Mouse (Mus musculus) neural tube, embryonic 11.5 days (tissue): ENCODE results near the gene Slit3. TPM values are rescaled to one million over a fixed set of nuclear protein-coding genes. Genes with fewer than 3 reads are reported as not detected.

Experiments
- ATAC-seq: fragments of 200-750 bp; cut with Nextera tagmentation; 2 replicates; pipeline ENCODE4 v1.8.0; 2017; ENCODE audit warnings: moderate number of reproducible peaks, mild to moderate bottlenecking, moderate TSS enrichment, moderate library complexity; ENCODE audit not compliant: insufficient read depth, low FRiP score, low TSS enrichment
- DNase-seq: peaks from one replicate; pipeline ENCODE4 v3.0.0-alpha.2; 2015; ENCODE audit warnings: low spot score
- H3K27ac ChIP-seq: fragments of 300-500 bp; sonication (generic); 2 replicates; pipeline ENCODE4 v1.5.1; 2014; ENCODE audit warnings: low read depth, mild to moderate bottlenecking, low read length
- H3K27me3 ChIP-seq: fragments of 300-500 bp; sonication (generic); 2 replicates; pipeline ENCODE4 v1.6.1; 2014; ENCODE audit warnings: mild to moderate bottlenecking, low read length, mixed read lengths; ENCODE audit not compliant: control insufficient read depth, insufficient read depth
- H3K36me3 ChIP-seq: fragments of 300-500 bp; sonication (generic); 2 replicates; pipeline ENCODE4 v1.6.1; 2014; ENCODE audit warnings: mild to moderate bottlenecking, low read length, moderate library complexity, mixed read lengths; ENCODE audit not compliant: control insufficient read depth, insufficient read depth
- H3K4me1 ChIP-seq: fragments of 300-500 bp; sonication (generic); 2 replicates; pipeline ENCODE4 v1.6.1; 2014; ENCODE audit warnings: low read length, mixed read lengths; ENCODE audit not compliant: control insufficient read depth, insufficient read depth
- H3K4me2 ChIP-seq: fragments of 300-500 bp; sonication (generic); 2 replicates; pipeline ENCODE4 v1.6.1; 2014; ENCODE audit warnings: low read depth, mild to moderate bottlenecking, moderate library complexity
- H3K4me3 ChIP-seq: fragments of 300-500 bp; sonication (generic); 2 replicates; pipeline ENCODE4 v1.5.1; 2014; ENCODE audit warnings: low read depth, low read length
- H3K9ac ChIP-seq: fragments of 300-500 bp; sonication (generic); 2 replicates; pipeline ENCODE4 v1.6.1; 2014; ENCODE audit warnings: mild to moderate bottlenecking, low read length
- H3K9me3 ChIP-seq: fragments of 300-500 bp; sonication (generic); 2 replicates; pipeline ENCODE4 v1.6.1; 2016; ENCODE audit warnings: low read length; ENCODE audit not compliant: control insufficient read depth
- WGBS: fragments of 180-500 bp; shearing (Covaris S2); extraction: QIAGEN DNeasy Blood & Tissue Kit; methylation state at CpG from one replicate; pipeline ENCODE4 v1.1.7; 2014; 5-methylcytosine and 5-hydroxymethylcytosine counted together
- polyA plus RNA-seq: library from polyadenylated mRNA; unstranded; fragments of >200 nt; fragmentation: Nextera tagmentation; extraction: Ambion mirVana; gene quantifications from 2 replicates; pipeline ENCODE4 v1.2.1, GENCODE M21; 2014

Gene Slit3
- polyA plus RNA-seq, 1 experiment from 2014 or later: 41.3 TPM

- no peak for DNase-seq
- Histone ChIP-seq H3K27me3 (no peaks in the 10 kb centered on the region), H3K36me3 (no peaks in the 10 kb centered on the region), H3K4me2 (no peak overlapping the region), H3K9ac (no peak overlapping the region), H3K4me1 (no peaks in the 10 kb centered on the region), H3K9me3 (no peaks in the 10 kb centered on the region), H3K27ac (no peak overlapping the region), H3K4me3 (no peak overlapping the region)
- WGBS: 87% methylated on average over 6 of the region's 6 CpGs
- ATAC-seq: no peak
Measured at GRCm38 (mm10) chr11:35340752-35341151, 219.7 kb downstream of the Slit3 start.

- no peak for ATAC-seq
- no peaks in the 10 kb centered on the region for H3K9me3 ChIP-seq
- no peak overlapping the region for H3K9ac ChIP-seq
- H3K27me3 ChIP-seq: no peaks in the 10 kb centered on the region
- H3K27ac ChIP-seq: no peak overlapping the region
- H3K4me3 ChIP-seq: no peak overlapping the region
- no peak for DNase-seq
- H3K4me2 ChIP-seq: no peak overlapping the region
- H3K36me3 ChIP-seq: no peaks in the 10 kb centered on the region
- no peaks in the 10 kb centered on the region for H3K4me1 ChIP-seq
- 50% methylated on average over 5 of the region's 5 CpGs for WGBS
Measured at GRCm38 (mm10) chr11:35342486-35342885, 221.5 kb downstream of the Slit3 start.

- 87% methylated on average over 13 of the region's 13 CpGs for WGBS
- H3K27ac ChIP-seq: no peak overlapping the region
- H3K4me1 ChIP-seq: no peaks in the 10 kb centered on the region
- ATAC-seq: no peak
- H3K4me3 ChIP-seq: no peak overlapping the region
- no peaks in the 10 kb centered on the region for H3K27me3 ChIP-seq
- no peak for DNase-seq
- no peaks in the 10 kb centered on the region for H3K36me3 ChIP-seq
- H3K4me2 ChIP-seq: no peak overlapping the region
- no peak overlapping the region for H3K9ac ChIP-seq
- H3K9me3 ChIP-seq: no peaks in the 10 kb centered on the region
Measured at GRCm38 (mm10) chr11:35345696-35346480, 224.9 kb downstream of the Slit3 start.

GRCm38 (mm10) chr11:35348099-35348498 lies 227.1 kb downstream of the Slit3 start:
- Histone ChIP-seq H3K36me3 (no peaks in the 10 kb centered on the region), H3K9ac (no peak overlapping the region), H3K27me3 (no peaks in the 10 kb centered on the region), H3K4me3 (no peak overlapping the region), H3K27ac (no peak overlapping the region), H3K9me3 (no peaks in the 10 kb centered on the region), H3K4me1 (no peaks in the 10 kb centered on the region), H3K4me2 (no peak overlapping the region)
- no peak for DNase-seq
- ATAC-seq: no peak
- 59% methylated on average over 4 of the region's 4 CpGs for WGBS

- H3K4me3 ChIP-seq: no peak overlapping the region
- H3K27me3 ChIP-seq: no peaks in the 10 kb centered on the region
- 23% methylated on average over 4 of the region's 4 CpGs for WGBS
- no peaks in the 10 kb centered on the region for H3K36me3 ChIP-seq
- no peaks in the 10 kb centered on the region for H3K9me3 ChIP-seq
- no peak overlapping the region for H3K9ac ChIP-seq
- no peaks in the 10 kb centered on the region for H3K4me1 ChIP-seq
- DNase-seq: no peak
- ATAC-seq: no peak
- H3K4me2 ChIP-seq: no peak overlapping the region
- H3K27ac ChIP-seq: no peak overlapping the region
Measured at GRCm38 (mm10) chr11:35350968-35351367, 229.9 kb downstream of the Slit3 start.

GRCm38 (mm10) chr11:35351376-35351775 lies 230.4 kb downstream of the Slit3 start:
- no peaks in the 10 kb centered on the region for H3K9me3 ChIP-seq
- H3K4me1 ChIP-seq: no peaks in the 10 kb centered on the region
- no peak for ATAC-seq
- 11% methylated on average over 2 of the region's 2 CpGs for WGBS
- no peak overlapping the region for H3K27ac ChIP-seq
- H3K4me2 ChIP-seq: no peak overlapping the region
- no peak overlapping the region for H3K4me3 ChIP-seq
- no peaks in the 10 kb centered on the region for H3K27me3 ChIP-seq
- H3K9ac ChIP-seq: no peak overlapping the region
- no peak for DNase-seq
- no peaks in the 10 kb centered on the region for H3K36me3 ChIP-seq

- Histone ChIP-seq H3K27me3 (no peaks in the 10 kb centered on the region), H3K9ac (no peak overlapping the region), H3K36me3 (no peaks in the 10 kb centered on the region), H3K4me3 (no peak overlapping the region), H3K4me1 (no peaks in the 10 kb centered on the region), H3K4me2 (no peak overlapping the region), H3K9me3 (no peaks in the 10 kb centered on the region), H3K27ac (no peak overlapping the region)
- 66% methylated on average over 4 of the region's 4 CpGs for WGBS
- ATAC-seq (no peak), DNase-seq (no peak)
Measured at GRCm38 (mm10) chr11:35355811-35356210, 234.8 kb downstream of the Slit3 start.

GRCm38 (mm10) chr11:35361071-35361470 lies 240.0 kb downstream of the Slit3 start:
- ATAC-seq: no peak
- no peaks in the 10 kb centered on the region for H3K4me1 ChIP-seq
- H3K27ac ChIP-seq: no peak overlapping the region
- H3K9ac ChIP-seq: no peak overlapping the region
- 93% methylated on average over 6 of the region's 6 CpGs for WGBS
- H3K27me3 ChIP-seq: 0 out of 2 replicates have a peak, but pooled peaks cover 3% of the 10 kb centered on the region
- H3K36me3 ChIP-seq: no peaks in the 10 kb centered on the region
- no peak for DNase-seq
- H3K4me2 ChIP-seq: no peak overlapping the region
- no peak overlapping the region for H3K4me3 ChIP-seq
- H3K9me3 ChIP-seq: no peaks in the 10 kb centered on the region

DNA sequence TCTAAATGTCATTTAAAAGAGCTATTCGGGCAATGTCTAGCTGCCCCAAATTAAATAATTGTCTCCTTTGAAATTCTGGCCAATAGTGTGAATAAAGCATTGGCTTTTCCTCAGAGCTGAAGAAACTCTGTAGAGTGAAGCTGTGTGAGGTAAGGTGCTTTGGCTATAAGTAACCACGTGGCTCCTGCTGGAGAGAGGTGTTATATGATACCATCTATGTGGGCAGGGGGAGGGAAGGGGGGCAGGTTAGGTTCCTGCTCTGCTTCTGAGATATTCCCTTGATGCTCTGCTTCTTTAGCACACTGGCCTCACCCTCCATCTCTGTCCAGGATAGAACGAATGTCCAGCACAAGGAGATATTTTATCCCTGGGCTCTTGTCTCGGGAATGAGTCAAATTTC lies 242.0 kb downstream of the Slit3 start:
- H3K4me1 ChIP-seq: no peaks in the 10 kb centered on the region
- no peak for DNase-seq
- no peak overlapping the region for H3K4me2 ChIP-seq
- 60% methylated on average over 4 of the region's 4 CpGs for WGBS
- H3K27ac ChIP-seq: no peak overlapping the region
- ATAC-seq: no peak
- H3K27me3 ChIP-seq: 0 out of 2 replicates have a peak, but pooled peaks cover 3% of the 10 kb centered on the region
- H3K36me3 ChIP-seq: no peaks in the 10 kb centered on the region
- H3K9ac ChIP-seq: no peak overlapping the region
- H3K4me3 ChIP-seq: no peak overlapping the region
- no peaks in the 10 kb centered on the region for H3K9me3 ChIP-seq
